Mouse (Mus musculus): ENCODE measurements around the gene Gal.
A peak's percentile ranks its signal among the peaks of the same experiment; 100 is the strongest.

The Gal gene

DNA sequence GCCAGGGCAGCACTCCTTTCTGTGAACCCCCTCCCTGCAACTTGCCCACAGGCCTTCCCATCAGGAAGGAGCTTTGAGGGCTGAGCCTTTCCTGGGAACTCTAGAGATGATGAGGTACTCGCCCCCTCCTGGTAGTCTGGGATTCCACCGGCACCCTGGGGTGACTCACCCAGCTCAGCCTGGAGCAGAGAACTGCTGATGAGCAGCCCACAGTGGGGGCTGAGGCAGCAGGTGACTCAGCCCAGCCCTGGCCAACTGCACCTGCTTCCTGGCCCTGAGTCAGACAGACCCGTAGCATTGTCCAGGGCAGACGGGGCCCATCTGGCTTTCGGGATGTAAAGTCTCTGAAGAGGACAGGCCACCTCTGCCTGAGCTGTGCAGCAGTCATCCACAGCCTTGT, 4.9 kb upstream of the Gal start:
- no peak for DNase-seq (ENCODE audit: low spot score)

DNA sequence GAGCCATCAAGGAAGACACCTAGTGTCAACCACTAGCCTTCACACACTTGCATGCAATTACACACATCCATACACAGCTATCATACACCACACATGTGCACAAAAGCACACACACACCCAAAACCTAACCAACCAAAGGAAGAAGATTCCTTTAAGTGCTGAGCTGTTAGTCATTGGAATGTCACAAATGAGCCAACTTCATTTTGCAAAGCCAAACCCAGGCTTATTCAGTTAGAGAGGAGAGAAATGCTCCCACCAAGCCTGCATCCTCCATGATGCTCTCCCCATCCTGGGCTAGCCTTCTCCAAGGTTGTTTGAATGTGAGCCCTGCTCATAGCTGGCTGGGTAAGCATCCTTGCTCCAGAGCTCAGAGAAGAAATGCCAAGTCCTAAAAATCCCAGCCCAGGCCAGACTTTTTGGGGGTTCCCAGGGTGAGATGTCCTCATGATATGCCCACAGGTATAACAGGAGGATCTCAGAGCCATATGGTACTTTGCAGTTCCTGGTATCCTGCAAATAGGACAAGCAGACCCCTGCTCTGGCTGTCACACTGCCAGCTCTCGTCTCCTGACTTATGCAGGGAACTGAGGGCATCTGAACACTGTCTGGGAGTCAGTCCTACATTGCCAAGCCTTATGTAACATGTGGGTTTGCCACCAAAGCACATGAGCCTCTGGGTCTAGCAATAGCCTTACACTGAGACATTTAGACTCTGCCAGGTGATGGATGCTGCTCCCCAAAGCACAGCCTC, 8.6 kb downstream of the Gal start:
- no peak for DNase-seq (ENCODE audit: low spot score)

DNA sequence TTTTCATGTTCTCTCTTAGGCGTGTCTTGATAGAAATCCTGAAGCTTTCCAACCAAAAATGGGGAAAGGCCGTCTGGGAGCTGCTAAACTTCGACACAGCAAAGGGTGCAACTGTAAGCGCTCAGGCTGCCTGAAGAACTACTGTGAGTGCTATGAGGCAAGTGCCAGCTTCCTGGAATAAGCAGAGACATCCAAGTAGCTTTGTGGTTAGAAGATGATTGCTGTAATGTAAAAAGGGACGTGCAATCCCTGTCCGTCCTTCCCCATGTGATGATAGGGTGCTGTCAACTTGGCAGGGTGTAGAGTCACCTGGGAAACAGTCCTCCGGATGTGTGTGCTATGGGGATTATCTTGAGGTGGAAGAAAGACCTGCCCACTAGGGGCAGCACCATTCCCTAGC, 10.3 kb downstream of the Gal start:
- no peak for DNase-seq (ENCODE audit: low spot score)

DNA sequence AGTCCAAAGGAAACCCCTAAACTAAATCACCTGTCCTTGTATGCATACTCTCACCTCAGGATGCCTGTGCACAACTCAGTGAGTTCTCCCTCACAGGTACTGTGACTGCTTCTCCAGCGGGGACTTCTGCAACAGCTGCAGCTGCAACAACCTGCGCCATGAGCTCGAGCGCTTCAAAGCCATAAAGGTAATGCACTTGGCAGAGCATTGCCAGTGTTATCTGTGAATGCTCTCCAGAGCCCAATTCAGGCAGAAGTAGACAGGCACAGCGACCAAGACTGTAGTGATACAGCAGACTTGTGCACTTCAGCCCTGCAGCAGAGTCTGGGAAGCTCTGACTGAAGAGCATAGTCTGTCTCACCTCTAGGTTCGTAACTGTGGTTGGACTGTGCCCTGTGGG, 12.0 kb downstream of the Gal start:
- DNase-seq (ENCODE audit: low spot score), result no peak

DNA sequence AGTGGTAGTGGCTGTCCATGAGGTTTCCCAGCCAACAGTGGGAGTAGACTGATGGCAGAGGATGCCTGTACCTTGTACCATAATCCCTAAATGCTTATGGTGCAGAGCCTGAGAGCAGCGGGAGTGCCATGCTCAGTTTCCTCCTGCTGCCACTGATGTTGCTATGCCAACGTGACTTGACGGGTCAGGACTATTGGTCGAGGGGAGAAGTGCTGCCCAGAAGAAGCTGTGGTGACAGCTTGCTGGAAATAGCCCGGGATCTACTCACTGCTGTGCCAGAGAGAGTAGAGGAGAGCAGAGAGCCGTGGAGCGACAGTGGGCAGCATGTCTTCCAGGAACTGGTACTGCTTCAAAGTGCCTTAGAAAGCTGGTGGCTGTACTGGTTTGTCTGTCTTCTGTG, 12.4 kb downstream of the Gal start:
- DNase-seq (ENCODE audit: low spot score), result no peak

DNA sequence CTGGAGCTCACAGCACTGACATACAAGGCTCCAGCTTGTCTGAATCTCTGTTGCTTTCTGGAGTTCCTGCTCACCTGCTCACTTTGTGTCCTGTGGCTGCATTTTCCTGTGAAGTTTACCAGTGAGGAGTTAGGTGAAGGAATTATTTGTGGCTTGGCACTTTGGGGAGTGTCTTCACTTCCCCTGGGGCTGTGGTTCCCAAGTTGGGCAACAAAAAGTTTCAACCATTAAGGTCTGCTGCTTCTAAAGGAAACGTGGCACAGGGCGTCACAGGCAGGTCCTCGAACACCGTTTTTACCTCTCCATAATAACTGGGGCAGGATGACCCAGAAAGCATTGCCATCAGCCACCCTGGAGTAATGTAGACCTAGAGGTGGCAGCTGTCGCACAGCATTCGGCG, 12.8 kb downstream of the Gal start:
- DNase-seq (ENCODE audit: low spot score), result no peak

DNA sequence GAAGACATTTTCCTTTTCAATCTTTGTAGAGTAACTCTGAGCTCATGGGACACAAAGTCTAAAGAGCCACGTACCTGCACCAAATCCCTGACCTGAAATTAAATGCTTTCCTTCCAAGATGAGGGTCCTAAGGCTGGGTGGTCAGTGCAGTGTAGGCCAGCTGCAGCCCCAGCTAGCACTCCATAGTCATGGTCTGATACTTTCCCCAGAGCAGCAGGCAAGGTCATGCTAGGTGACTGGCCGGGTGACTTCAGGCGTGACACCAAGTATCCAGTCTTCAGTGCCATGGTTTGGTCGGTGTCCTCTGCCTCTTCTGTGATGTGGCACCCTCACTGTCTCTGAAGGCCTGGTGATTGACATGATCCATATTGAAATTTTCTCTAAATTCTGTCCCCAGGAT, 14.3 kb downstream of the Gal start:
- no peak for DNase-seq (ENCODE audit: low spot score)

DNA sequence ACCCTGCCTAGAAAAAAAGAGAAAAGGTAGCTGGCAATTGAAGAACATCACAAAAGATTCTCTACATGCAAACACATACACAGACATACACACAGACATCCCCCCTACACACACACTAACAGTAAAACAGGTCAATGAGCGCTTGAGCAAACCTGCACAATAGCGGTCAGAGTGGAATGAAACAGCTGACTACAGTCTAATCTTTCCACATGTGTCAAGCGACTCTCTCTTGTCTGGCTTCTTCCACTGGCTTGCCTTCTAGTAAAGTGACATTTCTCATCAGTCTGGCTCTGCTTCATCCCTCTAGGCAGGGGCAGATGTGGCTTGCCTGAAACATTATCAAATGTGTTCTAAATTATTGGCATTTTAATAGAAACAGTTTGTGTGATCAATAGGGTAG, 20.1 kb downstream of the Gal start:
- no peak for DNase-seq (ENCODE audit: low spot score)

DNA sequence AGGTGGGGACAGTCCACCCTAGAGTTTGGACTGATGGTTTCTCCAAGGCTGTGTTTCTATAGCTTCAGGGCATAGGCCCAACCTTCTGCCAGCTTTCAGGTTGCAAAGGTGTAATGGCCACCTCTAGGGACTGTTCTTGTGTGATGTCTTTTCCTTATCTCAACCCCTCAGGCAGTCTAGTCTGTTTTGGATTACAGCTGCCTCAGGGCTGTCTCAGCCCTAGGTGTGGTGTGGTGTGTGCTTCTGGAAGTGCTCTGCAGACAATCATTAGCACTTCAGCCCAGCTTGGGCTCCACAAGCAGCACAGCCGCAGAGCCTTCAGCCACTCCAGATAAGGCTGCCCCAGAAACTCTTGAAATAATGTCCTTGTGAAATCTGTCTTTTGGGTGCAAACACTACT, 22.0 kb downstream of the Gal start:
- no peak for DNase-seq (ENCODE audit: low spot score)

DNA sequence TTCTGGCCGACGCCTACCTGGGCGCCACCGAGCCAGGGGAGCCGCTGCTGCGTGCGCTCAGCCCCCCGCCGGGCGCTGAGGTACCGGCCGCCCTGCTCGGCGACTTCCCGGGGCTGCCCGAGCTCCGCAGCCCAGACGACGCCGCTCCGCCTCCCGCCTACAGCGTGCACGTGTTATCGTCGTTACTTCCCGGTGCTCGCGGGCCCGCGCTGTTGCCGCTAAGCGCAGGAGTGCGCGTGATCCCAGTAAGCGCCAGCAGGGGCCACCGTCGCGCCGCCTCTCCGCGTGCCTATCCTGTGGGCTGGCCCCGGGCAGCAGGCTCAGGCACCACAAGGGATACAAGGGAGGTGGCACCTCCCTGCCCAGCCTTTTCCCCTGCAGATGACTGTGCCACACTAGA, 25.3 kb downstream of the Gal start:
- no peak for DNase-seq (ENCODE audit: low spot score)

DNA sequence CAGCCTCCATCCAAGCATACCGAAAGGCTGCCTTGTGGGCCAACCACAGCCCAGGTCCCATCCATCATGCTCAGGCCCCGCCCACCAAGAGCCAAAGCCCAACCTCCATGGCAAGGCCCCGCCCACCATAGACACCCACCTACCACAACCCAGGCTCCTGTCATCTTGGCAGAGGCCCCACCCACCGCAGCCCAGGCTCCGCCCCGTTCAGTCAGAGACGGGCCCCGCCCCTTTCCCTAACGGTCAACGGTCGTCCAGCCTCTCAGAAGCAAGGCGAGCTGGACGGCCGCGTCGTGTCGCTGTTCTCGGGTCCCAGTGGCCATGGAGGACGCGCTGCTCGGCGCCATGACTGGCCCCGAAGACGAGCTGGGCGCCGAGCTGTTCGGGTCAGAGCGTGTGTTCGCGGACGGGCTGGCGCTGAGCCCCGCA, 25.7 kb downstream of the Gal start, which contains the start of gene Tesmin:
TSS of gene Tesmin (plus strand) at position 229 of the 429 bp plus-strand sequence.
- no peak for DNase-seq (ENCODE audit: low spot score)

DNA sequence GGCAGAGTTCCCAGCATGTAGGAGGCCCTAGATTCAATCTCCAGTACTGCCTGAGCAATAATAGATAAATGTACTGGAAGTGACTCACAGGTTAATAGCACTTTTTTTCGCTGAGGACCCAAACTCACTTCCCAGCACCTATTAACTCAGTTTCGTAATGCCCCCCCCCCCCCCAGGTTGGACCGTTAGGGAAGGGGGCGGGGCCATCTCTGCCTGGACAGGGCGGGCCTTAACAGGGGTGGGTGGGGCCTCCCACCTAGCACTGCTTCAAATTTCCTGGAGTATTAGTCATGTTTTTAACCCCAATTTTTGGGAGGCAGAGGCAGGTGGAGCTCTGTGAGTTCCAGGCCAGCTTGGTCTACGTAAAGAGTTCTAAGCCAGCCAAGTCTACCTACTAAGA, 26.3 kb downstream of the Gal start:
- DNase-seq (ENCODE audit: low spot score), result no peak

DNA sequence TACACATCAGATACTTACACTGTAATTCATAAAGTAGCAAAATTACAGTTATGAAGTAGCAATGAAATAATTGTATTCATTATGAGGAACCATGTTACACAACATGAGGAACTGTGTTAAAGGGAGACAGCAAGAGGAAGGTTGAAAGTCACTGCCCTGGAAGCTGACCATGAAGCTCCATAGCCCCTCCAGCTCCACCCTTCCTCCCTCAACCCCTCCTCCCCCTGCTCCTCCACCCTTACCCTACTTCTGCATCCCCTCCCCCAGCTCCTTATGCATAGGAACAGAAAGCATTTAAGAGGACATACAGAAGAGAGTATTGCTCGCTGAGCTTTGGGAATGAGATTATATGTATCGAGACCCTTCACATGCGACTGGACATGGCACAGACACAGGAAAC, 35.7 kb downstream of the Gal start:
- peak; percentile 28 for DNase-seq (ENCODE audit: low spot score)

DNA sequence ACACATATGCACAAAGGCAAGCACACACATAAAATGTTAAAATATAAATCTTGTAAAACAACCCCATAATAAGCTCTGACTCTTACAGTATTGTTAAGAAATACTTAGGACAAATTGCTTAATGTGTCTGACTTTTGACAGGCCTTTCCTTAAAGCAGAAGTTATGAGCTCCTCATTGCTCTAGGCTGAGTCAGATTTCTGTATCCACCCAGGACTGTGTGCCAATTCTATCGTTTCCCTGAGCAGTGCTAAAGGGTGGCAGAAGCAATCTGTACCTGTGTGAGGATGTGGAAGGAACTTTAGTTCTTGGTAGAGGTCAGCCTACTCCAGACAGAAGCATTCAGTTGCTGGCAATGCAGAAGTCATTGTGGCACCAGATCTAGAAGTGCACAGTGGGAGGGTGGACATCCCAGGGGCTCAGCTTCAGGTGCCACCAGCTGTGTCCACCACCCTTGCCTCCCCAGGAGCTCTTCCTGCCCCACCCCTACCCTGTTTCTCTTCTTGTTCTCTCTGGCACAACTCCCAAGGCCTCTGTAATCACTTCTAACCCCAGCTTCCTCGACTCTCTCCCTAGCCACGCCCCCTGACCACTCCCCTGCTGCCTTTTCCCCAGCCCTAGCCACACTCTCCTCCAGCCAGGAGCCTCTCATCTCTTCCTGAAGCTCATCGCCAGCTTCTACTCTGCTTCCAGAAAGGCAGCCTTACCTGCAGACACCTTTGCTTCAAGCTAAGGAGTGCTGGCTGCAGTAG, 37.2 kb downstream of the Gal start:
- DNase-seq (ENCODE audit: low spot score), result peak; percentile 82

DNA sequence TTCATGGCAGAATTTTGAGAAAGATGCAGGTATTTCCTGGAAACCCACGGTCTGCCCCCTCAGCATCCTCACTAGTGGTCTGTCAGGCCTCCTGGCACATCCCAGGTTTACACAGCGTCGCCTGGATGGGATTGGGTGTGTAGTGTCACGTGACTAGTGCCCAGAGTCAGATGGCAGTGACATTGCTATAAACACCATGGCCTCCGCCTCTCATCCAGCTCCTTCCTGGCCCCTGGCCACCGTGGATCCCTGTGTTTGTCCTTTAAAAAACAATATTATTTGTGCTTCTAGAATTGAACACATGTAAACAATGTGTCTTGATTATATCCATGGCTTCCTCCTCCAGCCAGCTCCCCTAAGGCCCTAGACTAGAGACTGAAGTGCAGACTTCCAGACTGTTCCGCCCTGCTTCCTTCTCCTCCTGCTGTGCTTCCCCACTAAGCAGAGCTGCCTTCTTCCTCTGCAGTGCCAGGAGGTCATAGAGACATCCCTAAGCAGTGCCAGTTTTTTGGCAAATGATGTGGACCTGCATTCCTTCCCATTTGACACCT, 38.3 kb downstream of the Gal start:
- DNase-seq (ENCODE audit: low spot score), result peak; percentile 16

DNA sequence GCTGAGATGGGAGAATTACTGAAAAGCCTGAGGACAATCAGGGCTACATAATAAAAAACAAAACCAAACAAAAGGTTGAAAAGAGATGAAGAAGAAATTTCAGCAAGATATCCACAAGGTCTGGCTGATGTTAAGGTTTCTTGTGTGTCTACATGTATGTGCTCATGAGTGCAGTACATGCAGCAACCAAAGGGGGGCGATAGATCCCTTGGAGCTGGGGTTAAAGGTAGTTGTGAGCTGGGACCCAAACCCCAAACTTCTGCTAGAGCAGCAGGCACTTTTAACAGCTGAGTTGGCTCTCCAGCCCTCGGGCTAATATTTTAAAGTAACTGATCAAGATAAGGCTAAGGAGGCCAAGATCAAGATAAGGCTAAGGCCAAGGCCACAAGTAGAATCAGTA, 40.3 kb downstream of the Gal start:
- no peak for DNase-seq (ENCODE audit: low spot score)

DNA sequence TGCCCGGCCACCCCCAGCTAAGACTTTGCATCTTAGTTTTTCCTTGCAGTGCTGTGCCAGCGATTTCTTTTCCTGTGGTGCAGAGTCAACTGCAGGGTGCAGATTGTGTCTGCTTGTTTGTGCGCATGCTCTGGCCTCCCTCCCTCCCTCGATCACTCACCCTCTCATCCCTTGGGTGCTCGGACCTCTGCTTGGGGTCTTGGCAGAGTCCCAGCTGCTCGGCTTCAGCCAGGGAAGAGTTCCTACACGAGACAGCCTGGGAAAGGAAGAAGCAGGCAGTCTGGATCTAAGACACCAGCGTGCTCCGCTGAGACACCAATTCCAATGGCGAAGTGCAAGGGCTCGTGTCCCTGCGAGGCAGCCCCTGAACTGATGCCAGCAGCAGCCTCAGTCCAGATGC, 41.0 kb downstream of the Gal start:
- DNase-seq (ENCODE audit: low spot score), result no peak

DNA sequence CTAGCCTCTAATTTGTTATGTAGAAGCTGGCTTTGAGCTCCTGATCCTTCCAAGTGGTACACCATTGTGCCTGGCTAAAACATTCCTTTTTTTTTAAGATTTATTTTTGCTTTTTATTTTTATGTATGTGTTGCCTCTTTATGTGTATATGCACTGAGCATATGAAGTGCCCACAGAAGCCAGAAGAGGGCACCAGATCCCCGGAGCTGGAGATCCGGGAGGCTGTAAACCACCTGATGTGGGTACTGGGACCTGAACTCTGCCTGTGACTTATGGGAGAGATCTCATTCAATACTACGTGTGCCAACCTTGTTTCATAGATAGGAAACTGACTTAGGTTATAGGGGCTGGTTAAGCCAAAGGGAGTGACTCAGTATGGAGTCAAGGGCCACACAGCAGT, 46.1 kb downstream of the Gal start:
- no peak for DNase-seq (ENCODE audit: low spot score)

DNA sequence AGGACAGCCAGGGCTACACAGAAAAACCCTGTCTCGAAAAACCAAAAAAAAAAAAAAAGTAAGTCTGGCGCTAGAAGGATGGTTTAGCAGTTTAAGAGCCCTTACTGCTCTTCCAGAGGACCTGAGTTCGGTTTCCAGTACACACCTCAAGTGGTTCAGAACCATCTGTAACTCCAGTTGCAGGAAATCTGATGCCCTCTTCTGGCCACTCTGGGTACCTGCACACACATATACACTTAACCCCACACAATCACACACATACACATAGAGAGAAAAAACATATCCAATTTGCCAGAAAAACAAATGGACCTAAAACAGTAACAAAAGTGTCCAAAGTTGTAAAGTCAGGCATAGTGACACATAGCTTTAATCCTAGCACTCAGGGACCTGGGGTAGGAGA, 49.3 kb downstream of the Gal start:
- no peak for DNase-seq (ENCODE audit: low spot score)

DNA sequence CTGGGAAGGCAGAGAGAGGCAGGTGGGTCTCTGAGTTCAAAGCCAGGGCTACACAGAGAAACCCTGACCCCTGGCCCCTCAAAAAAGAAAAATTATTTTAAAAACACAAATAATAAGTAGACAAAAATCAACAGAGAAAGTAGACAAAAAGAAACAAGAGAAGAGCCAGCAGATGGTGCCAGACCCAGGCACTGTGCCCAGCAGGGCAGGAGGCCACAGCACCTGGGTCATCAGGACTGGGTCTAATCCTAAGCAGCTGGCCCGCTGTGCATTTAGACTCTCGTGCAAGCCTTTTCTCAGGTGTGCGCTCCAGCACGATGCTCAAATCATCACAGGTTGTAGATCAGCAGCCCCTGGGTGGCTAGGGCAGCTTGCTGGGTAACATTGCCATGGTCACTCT, 50.8 kb downstream of the Gal start:
- DNase-seq (ENCODE audit: low spot score), result peak; percentile 59
